Mouse (Mus musculus) spleen, adult 2 months (tissue): ENCODE measurements around the gene Slc25a42.

Source experiments
- CTCF ChIP-seq: fragments of 200-500 bp; IDR thresholded peaks from 2 replicates; pipeline ENCODE4 v1.5.1; 2011; ENCODE audit warnings: mild to moderate bottlenecking, inconsistent platforms; ENCODE audit not compliant: insufficient read depth, insufficient read length, insufficient replicate concordance; ENCODE audit errors: extremely low read depth
- POLR2A ChIP-seq: fragments of 200-500 bp; IDR thresholded peaks from 2 replicates; pipeline ENCODE4 v1.6.1; 2011; ENCODE audit warnings: low read depth, low read length, inconsistent platforms

- TF ChIP-seq CTCF = no peak
- TF ChIP-seq POLR2A = no peak
These were observed 23.4 kb downstream of the Slc25a42 start for GRCm38 (mm10) chr8:70188707-70189106.
